Mouse (Mus musculus): ENCODE results near the gene Mta3.
A peak's percentile ranks its signal among the peaks of the same experiment; 100 is the strongest.

Gene Mta3

DNA sequence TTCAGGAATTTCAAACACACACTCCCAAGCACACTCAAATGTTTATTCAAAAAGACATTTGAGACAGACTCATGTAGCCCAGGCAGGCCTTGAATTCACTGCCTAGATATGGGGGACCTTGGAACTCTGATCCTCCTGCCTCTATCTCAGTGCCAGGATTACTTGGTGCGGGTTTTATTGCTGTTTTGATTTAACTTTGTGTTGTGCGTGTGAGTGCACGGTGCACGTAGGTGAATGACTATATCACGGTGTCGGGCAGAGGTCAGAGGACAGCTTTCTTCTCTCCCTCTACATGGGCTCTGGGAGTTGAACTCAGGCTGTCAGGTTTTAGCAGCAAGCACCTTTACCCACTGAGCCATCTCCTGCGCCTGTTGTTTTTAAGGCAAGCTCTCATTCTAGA, 61.1 kb downstream of the Mta3 start:
- no peak for DNase-seq

DNA sequence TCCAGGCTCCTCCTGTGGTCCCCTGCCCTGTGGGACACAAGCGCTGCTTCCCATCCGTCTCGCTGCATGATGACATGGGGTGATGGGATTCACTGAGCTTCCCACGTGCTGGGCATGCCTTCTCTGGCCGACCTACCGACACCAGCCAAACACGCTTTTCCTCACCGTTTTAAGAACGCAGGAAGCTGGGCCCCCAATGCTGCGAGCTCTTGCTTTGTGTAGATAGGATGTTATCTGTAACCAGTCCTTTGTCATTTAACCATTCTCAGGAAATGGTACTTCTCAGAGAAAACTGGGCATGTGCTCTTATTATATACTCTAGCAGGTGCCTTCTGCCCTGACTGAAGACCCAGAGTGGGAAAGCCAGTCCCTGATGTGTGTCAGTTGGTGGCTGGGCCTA, 62.3 kb downstream of the Mta3 start:
- no peak for DNase-seq

DNA sequence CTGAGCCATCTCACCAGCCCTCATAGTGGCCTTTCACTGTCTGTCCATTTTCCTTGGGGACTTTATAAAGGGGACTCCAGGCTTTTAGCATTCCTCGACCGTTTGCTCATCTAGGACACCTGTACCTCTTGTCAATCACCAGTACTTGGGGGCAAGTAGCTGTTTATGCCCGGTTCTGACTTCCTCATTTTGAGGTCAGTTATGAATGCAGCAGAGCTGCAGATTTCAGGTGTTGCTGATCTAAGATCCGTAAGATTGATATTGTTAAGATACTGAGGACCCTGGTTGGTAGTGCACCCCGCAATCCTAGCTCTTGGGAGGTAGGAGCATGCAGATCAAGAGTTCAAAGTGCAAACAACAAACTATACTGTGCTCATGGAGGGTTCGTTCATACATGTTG, 64.4 kb downstream of the Mta3 start:
- DNase-seq: no peak

DNA sequence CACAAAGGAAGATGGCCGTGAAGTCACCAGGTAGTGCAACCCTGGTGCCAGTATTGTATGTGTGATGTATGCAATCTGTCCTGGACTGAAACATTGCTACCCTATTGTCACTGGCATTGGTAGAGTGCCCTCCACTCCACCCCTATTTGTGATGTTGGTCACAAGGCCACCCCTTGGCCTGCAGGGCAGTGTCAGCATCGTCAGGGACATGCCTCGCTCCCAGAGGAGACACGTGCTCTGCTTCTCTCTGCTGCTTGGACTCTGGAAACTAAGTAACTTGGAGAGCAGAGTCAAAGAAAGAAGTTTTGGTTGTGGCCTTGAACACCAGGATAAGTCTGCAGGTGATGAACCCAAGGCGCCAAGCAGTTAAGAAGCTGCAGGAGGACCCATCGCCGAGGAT, 65.0 kb downstream of the Mta3 start:
- DNase-seq: no peak

DNA sequence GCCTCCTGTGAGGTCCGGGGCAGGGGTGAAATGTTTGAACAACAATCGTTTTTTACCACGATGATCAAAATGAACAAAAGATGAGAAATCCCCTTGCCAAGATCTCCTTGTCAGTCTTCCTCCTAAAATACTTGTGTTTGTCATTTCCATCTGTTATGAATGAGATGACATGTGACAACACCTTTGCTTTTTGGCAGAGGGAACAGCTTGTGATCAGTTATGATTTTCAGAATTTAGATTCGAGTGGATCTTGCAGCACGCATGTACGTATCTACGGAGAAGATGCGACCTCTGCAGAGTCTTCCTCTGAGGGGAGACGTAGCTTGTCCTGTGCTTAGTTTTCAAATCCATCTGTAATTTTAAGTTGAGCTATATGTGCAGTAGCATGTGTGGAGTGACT, 66.1 kb downstream of the Mta3 start:
- DNase-seq: no peak

DNA sequence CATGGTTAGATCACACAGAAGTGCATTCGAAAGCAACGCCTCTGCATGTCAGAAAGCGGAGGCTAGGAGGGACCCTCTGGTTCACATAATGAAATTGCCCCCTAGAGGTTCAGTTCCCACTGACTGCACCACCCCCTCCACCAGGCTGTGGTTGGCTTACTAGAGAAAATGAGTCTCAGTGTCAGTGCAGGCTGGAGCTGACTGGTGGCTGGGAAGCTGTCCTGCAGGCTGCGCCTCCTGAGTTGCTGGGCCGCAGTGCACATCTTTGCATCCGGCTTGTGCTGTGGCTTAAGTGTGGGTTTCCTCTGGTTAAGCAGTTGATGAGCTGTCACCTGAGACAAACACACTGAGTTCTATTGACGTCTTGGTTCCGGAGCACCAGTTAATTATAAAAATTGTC, 66.7 kb downstream of the Mta3 start:
- peak; percentile 11 for DNase-seq

DNA sequence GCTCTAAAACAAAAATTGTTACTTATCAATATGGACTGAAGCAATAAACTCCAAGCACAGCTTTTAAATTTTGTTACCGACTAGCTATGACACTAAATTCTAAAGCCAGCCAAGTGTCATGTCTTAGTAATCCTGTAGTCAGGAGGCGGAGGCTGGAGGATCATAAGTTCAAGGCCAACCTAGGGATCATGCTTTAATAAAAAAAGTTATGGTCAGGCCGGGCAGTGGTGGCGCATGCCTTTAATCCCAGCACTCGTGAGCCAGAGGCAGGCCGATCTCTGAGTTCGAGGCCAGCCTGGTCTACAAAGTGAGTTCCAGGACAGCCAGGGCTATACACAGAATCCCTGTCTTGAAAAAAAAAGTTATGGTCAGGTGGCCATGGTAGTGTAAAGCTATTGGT, 71.0 kb downstream of the Mta3 start:
- no peak for DNase-seq

DNA sequence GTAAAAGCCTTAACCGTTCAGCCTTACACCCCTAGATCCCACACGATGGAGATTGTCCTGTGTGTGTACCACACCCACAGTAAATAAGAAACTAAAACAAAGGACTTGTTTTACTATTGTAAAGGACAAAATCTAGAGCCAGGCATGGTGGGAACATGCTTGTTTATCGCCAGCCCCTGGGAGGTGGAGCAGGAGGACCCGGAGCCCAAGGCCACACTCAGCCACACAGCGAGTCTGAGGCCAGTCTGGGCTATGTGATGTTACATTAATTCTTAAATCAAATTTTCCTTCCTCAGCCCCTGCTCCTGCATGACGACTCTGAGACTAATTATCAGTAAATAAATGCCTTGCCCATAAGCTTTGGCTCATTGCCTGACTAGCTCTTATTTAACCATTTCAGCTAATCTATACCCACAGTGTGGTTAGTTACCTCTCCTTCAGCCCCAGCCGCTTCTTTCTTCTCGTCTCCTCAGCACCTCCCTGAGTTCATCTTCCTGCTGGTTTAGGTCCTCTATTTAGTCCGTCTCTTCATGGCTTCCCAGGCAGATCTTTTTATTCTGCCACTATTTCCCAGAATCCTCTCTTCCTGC, 71.6 kb downstream of the Mta3 start:
- DNase-seq: no peak

DNA sequence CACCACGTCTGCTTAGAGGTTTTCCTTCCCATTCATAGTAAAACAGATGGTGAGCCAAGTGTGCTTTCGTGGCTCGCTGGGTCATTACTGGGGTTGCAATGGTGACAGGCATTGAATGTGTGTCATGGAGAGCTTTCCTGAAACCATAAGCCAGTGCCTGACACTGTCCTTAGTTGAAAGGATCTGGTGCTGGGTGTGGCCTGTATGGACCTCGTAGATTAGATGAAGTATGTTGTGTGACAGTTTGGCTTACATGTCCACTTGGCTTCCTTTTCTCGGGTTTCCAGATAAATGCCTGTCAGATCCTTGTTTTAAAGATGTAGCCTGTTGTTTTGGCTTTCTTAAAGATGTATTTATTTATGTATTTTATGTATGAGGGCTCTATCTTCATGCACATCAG, 74.3 kb downstream of the Mta3 start:
- no peak for DNase-seq

DNA sequence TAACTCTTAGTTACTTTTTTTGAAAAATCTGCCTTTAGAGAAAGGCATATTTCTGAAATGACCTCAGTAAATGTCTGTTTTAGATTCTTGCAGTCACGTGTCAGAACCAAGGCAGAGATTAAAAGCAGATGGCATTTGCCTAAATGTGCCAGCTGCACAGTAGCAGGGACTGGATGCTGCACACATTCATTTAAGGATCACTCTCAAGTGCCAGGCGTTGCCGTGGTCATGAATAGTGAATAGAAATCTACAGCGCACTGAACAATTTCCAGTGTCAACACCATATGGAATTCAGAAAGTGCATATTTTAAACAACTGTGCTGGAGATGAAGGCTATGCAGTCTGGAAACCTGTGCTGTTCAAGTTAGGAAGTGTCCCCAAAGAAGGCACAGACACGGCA, 76.8 kb downstream of the Mta3 start:
- DNase-seq: no peak

DNA sequence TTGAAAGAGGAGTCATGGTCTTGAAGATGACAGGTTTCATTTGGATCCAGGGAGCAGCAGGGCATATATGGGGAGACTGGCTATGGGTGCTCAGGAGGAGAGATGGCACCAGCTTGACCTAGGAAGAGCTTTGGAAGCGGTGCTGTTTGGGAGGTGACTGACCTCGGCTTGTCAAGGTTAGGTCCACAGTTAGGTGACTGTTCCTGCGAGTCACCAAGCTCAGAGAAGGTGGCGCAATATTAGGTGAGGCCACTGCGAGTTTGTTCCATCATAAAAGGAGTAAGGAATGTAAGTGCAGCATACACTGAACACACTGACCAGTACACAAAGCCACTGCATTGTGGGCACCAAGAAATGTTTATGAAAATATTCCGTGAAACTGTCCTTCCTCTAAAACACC, 80.5 kb downstream of the Mta3 start:
- DNase-seq: no peak

DNA sequence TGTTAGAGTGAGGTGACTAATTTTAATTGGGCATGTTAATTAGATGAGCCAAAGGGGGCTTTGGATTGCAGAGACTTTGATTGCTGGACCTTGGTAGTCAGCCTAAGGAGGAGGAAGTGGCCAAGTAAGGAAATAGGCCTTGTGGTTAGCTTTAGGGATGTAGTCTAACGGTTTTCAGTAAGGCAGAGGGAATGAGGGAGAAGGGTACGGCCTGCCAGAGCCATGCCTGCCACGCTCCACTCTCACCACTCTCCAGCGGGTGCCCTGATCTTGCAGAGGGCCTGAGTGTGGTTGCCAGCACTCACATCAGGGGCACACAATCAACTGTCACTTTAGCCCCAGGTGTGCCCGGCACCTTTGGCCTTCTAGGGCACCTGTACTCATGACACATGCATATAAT, 84.2 kb downstream of the Mta3 start:
- no peak for DNase-seq

DNA sequence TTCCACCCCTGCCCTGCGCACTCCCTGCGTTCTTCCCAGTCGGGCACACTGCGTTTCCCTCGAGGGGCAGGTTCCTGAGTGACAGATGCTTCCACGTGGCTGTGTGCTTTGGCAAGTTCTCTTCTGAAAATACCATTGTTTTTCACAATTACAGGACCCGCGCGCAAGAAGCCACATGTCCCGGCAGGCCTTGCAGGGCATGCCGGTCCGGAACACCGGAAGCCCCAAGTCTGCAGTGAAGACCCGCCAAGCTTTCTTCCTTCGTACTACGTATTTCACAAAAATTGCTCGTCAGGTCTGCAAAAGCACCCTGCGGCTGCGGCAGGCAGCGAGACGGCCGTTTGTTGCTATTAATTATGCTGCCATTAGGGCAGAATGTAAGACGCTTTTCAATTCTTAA, 86.4 kb downstream of the Mta3 start:
- DNase-seq: no peak

DNA sequence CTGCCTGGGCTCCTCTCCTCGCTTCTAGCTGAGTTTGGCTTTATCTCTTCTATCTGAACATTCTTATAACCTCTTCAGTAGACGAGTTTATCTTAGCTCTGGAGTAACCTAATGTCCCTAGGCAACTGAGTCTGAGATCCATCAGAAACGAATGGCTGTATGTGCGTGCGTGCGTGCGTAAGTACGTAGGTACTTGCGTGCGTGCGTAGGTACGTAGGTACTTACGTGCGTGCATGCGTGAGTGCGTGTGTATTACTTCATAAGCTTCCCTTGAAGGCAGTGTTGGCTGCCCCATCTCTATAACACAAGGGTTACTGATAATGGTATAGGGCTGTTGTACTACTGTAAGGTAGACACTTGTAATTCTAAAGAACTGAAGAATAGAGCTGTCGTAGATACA, 89.2 kb downstream of the Mta3 start:
- DNase-seq: no peak

DNA sequence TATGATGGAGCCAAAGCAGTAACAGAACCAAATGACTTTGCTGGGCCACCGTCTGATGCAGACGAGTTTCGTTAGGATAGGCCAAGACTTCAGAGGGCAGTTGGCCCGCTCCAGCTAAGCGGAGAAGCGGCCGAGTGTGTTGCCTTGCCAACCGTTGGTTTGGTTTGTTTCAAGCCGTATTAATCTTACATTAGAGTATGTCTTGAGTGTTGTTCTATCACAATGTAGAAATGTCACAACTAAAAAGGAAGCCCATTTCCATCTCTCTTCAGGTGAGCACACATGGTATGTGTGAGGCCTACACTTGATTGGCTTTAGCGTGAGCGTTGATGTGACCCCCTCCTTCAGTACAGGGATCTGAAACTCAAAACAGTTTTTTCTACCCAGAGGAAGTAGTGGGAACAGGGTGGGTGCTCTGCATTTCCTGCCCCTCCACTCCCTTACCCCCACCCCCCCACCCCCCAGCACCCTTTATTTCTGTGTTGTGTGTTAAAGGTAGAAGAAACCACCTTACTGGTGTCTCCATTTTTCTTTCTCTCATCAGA, 93.6 kb downstream of the Mta3 start:
- no peak for DNase-seq

DNA sequence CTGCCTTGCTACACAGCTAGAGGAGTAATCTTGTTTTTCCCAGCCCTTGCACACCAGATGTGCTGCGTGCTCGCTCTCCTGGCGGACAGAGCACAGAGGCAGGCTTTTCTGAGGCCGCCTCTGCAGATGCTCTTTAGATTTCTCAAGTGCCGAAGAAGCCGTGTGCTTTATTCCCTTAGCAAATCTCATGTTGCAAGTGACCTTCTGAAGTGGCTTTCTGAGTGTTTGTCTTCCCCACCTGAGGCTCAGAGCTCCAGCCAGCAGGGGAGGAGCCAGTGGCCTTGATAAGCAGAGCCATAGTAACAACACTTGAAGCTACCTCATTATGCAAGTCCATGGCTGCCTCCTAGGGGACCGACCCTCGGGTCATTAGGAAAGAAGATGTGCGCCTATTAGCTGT, 98.0 kb downstream of the Mta3 start:
- DNase-seq: peak; percentile 81

DNA sequence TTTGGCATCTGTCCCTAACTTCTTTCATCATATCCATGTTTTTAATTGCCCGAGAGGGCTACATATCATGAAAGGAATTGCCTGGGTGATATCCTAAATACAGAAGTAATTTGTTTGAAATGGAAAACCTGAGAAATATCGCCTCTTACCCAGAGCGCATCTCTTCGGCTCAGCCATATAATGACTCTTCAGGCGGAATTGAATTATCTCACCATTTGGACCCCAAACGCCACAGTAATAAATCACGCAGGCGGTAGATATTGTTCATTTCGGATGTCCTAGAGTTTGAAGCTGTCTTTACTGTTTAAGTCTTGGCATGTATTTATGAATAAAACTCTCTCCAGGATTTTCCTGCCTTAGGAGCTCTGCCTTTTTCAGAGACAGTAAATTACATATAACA, 99.1 kb downstream of the Mta3 start:
- no peak for DNase-seq

DNA sequence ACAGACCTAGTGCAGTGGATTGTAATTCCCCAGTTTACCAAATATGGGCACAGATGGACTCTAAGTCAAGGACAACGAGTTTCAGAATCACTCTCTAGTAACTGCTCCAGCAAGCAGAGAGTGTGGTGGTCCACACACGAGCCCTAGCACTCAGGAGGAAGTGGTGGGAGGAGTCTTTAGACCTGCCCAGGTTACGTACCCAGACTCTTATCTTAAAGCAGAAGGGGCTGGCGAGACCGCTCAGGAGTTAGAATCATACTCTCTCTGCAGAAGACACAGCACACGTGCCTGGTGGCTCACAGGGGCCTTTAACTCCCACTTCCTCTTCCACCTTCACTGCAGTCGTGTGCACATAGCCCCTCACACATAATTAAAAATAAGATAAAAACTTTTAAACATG, 101.4 kb downstream of the Mta3 start:
- no peak for DNase-seq

DNA sequence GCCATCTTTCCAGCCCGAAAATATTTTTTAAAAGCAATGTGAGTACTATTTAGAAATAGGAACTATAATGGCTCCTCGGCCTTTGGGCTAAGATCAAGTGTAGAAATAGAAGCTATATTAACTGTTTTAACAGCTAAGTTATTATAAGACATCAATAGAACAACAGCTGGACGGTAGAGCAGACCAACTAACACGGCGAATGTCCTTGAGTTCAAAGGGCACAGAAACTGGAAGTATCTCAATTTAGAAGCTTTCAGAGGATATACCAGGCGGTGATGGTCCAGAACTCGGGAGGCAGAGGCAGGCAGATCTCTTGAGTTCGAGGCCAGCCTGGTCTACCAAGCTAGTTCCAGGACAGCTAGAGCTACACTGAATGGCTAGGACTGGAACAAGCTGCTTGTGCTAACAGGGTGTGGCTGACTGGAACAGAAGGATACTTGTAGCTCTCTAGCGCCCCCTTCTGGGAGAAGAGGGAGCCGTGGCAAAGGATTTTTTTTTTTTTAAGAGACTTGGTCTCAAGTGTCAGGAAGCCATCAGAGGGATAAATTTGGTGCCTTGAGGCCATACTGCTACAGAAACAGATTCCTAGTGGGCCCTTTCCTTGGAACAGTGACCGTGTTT, 101.9 kb downstream of the Mta3 start:
- DNase-seq: peak; percentile 79

DNA sequence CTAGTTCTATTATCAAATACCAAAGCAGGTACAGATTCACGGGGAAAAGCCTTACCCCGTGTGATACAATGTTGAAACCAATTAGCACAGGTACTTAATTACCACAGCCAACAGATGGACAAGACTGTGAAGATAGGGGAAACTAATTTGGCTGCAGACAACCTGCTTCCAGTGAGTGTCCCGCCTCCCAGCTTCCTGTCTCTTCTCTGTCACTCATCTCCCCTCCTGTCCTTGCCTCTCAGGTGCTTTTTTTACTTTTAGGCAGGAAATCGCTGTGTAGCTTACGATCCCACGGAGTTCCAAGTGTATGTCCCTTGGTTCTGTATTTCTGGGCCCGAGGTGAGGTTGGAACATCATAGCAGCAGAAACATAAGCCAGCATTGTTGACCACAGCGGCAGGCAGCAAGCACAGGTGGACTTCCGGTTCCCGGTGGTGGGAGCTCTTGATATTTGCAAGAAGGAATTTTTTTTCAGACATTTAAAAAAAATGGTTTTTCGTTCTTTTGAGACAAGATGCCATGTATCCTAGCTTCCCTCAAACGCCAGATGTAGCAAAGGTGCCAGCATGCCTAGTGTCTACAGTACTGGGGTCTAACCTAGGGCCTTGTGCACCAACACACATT, 102.6 kb downstream of the Mta3 start:
- no peak for DNase-seq

DNA sequence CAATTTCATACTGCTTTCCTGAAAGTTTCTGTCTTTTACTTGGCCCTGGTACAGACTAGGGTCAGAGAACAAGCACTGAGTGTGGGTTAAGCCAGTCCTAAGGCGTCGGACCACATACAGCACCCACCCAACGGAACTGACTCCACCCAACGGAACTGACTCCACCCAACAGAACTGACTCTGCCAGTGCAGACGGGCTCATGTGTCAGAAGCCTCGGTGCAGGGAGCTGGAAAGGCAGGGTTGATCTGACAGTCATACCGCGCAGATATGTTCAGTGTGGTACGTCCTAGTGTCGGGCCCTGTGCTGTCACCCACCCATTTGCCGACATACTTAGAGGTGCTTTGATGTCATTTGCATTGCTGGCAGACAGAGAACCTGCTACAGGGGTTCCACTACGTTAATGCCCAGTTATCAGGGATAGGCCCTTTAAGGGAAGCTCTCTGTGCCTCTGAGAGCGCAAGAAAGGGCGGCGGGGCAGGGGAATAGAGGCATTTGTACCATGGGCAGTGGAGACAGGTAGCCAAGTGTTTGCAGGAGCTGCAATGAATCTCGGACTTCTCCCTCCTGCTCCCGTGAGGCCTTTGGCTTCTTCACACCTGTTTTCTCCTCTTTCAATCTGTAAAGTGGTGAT, 103.3 kb downstream of the Mta3 start:
- no peak for DNase-seq

DNA sequence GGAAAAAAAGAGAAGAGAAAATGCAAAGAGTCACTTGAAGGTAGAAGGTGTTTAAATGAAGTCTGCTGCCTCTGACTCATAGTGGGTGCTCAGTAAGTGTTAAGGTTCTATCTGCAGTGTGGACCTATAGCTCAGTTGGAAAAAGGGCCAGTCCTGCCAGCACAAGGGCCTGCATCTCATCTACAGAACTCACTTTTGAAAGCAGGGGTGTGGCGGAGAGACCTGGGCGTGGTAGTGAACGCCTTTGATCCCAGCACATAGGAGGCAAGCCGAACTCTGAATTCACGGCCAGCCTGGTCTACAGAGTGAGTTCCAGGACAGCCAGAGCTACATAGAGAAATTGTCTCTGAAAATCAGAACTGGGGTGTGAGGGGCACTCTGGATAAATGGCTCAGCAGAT, 104.3 kb downstream of the Mta3 start:
- no peak for DNase-seq

DNA sequence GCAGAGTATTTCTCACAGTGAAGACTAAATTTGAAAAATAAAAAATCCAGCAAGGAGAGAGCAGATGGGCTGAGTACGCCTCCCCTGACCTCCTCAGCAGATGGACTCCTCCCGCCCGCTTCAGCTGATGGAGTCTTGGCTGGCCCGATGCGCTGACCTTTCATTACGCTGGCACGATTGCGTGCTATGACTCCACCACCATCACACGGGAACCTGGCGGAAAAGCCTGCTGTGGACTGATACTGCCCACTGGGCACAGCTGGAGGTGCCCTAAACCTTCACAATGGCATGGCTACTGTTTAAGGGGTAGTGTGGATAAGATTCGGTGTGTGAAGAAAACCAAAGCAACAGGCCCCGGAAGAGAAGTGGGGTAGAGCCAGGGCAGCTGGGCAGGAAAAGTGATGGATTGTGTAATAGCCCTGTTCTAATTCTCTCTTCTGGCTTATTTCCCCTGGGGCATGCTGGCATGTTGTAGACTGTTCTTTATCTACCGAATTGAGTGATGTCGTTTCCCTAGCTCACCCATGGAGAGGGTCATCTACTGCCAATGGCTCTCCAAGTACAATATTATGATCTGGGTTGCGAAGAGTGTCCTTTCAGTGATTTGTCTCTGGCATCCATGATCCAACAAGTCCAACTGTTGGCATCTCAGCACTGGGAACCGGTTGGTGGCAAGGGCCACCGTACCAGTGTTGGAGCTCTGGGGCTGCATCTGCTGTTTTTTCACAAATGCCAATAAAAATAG, 106.4 kb downstream of the Mta3 start:
- no peak for DNase-seq

DNA sequence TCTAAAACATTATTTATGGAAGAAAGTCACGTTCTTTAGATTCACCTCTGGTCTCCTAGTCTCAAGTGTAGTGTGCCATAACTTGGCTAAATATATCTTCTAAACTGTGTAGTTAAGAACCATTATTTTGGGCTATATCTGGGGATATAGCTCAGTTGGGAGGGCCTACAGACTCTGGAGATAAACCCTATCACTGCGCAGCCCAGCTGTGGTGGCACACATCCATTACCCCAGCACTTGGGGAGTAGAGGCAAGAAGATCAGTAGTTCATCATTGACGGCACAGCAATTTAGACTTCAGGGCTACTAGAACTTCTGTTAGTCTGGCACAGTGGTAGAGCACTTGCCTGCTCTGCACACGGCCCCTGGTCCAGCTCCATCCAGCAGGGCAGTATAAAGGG, 107.1 kb downstream of the Mta3 start:
- no peak for DNase-seq

Data from lung, postnatal 10 days (tissue).